Mouse (Mus musculus): ENCODE measurements around the gene Dnajc16. TPM values are rescaled to one million over a fixed set of nuclear protein-coding genes. Genes with fewer than 3 reads are reported as not detected.

Gene Dnajc16
- total and polyA plus RNA-seq, 3 experiments: 3.2 to 6.8 TPM; not detected in 1

DNA sequence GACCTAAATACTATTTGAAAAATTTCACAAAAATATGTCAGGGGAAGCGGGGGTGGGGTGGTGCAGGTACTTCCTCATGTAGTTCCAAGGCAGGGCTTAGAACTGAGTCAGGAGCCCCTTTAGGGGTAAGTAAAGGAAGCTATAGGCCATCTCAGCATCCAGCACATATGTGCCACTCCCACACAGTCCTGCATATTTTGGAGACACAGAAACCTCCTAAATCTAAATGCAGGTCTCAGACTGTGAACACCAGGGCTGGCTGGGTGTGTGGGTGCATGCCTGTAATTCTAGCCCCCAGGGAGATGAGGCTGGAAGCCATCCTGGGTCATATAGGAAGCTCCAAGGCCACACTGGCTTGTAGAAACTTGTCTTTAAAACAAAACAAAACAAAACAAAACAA lies 79.5 kb downstream of the Dnajc16 start:
- Histone ChIP-seq H3K9ac (ENCODE audit: control insufficient read depth, low read depth, low read length, poor library complexity, severe bottlenecking) (no peak overlapping the region), H3K4me3 (ENCODE audit: control insufficient read depth in 1 of 2, insufficient read depth in 1 of 2, low read depth in 2 of 2, low read length in 2 of 2) (no peak overlapping the region), H3K79me2 (ENCODE audit: control insufficient read depth, insufficient read depth, low read length, poor library complexity) (peaks cover 22% of the 10 kb centered on the region), H3K27me3 (ENCODE audit: control insufficient read depth in 1 of 2, insufficient read depth in 2 of 2, low read length in 2 of 2) (no peaks in the 10 kb centered on the region), H3K27ac (ENCODE audit: control insufficient read depth, low read depth, low read length) (no peak overlapping the region), H3K9me3 (replicated peaks; ENCODE audit: insufficient read depth, low read length) (no peaks in the 10 kb centered on the region), H3K36me3 (ENCODE audit: control insufficient read depth in 1 of 2, insufficient read depth in 2 of 2, low read length in 2 of 2) (peaks cover 18 to 31% of the 10 kb centered on the region in 2 experiments), H3K4me1 (ENCODE audit: control insufficient read depth in 1 of 2, insufficient read depth in 2 of 2, low read length in 2 of 2) (peaks cover 16 to 21% of the 10 kb centered on the region in 2 experiments)
- TF ChIP-seq POLR2AphosphoS5 (IDR thresholded peaks at IDR 0.05; ENCODE audit: borderline replicate concordance, low read depth, low read length) (no peak), NELFE (IDR thresholded peaks at IDR 0.05; ENCODE audit: low read depth, low read length) (no peak), ZKSCAN1 (IDR thresholded peaks at IDR 0.05; ENCODE audit: low read depth, low read length) (no peak), MYB (IDR thresholded peaks at IDR 0.05; ENCODE audit: low read depth, low read length) (no peak), POLR2AphosphoS2 (IDR thresholded peaks at IDR 0.05; ENCODE audit: low read length) (no peak), ZC3H11A (IDR thresholded peaks at IDR 0.05; ENCODE audit: low read depth, low read length) (no peak), USF1 (IDR thresholded peaks at IDR 0.05; ENCODE audit: low read depth, low read length) (no peak), MEF2A (IDR thresholded peaks at IDR 0.05; ENCODE audit: extremely low read depth, insufficient replicate concordance, low read depth, low read length, poor library complexity, severe bottlenecking) (no peak), USF2 (IDR thresholded peaks at IDR 0.05; ENCODE audit: borderline replicate concordance in 1 of 2, insufficient read depth in 1 of 2, low read depth in 1 of 2, low read length in 2 of 2) (no peak), SMC3 (IDR thresholded peaks at IDR 0.05; ENCODE audit: low read depth, low read length) (no peak), TBP (IDR thresholded peaks at IDR 0.05; ENCODE audit: low read depth, low read length) (no peak), EP300 (IDR thresholded peaks at IDR 0.05; ENCODE audit: low read depth in 1 of 2, low read length in 2 of 2) (no peak), RAD21 (IDR thresholded peaks at IDR 0.05; ENCODE audit: low read depth, low read length) (no peak)
- no peak for DNase-seq (ENCODE audit: low read depth, low spot score)

Other genes with a start within 250 kb of the Dnajc16 start
- gene Fblim1, start 184.8 kb downstream of the Dnajc16 start, total RNA-seq (2012; rRNA removed): not detected in 2 replicates
- not detected for gene Fblim1, start 184.8 kb downstream of the Dnajc16 start, polyA plus RNA-seq (2012; ENCODE audit: insufficient read depth in 1 of 2, insufficient read length in 2 of 2, low read depth in 1 of 2, low replicate concordance in 2 of 2, missing spikeins in 1 of 2)
- not detected in 2 replicates for gene Tmem82, start 172.3 kb downstream of the Dnajc16 start, total RNA-seq (2012; rRNA removed)
- under 1 TPM in 1 of 2 experiments, not detected in 1; 0.21 TPM for gene Tmem82, start 172.3 kb downstream of the Dnajc16 start, polyA plus RNA-seq (2012; ENCODE audit: insufficient read depth in 1 of 2, insufficient read length in 2 of 2, low read depth in 1 of 2, low replicate concordance in 2 of 2, missing spikeins in 1 of 2)
- gene Slc25a34, start 167.1 kb downstream of the Dnajc16 start, total RNA-seq (2012; rRNA removed): not detected in 2 replicates
- under 1 TPM in 1 of 2 experiments, not detected in 1; 0.10 TPM for gene Slc25a34, start 167.1 kb downstream of the Dnajc16 start, polyA plus RNA-seq (2012; ENCODE audit: insufficient read depth in 1 of 2, insufficient read length in 2 of 2, low read depth in 1 of 2, low replicate concordance in 2 of 2, missing spikeins in 1 of 2)
- 4.8 and 6.5 TPM in 2 replicates for gene Plekhm2, start 126.0 kb downstream of the Dnajc16 start, total RNA-seq (2012; rRNA removed)
- gene Plekhm2, start 126.0 kb downstream of the Dnajc16 start, polyA plus RNA-seq (2012; ENCODE audit: insufficient read depth in 1 of 2, insufficient read length in 2 of 2, low read depth in 1 of 2, low replicate concordance in 2 of 2, missing spikeins in 1 of 2): 10 to 100 TPM in 1 of 2 experiments, not detected in 1; 15.4 TPM
- gene Rsc1a1, start 105.3 kb downstream of the Dnajc16 start, total RNA-seq (2012; rRNA removed): 7.7 and 8.8 TPM in 2 replicates
- not detected for gene Rsc1a1, start 105.3 kb downstream of the Dnajc16 start, polyA plus RNA-seq (2012; ENCODE audit: insufficient read depth in 1 of 2, insufficient read length in 2 of 2, low read depth in 1 of 2, low replicate concordance in 2 of 2, missing spikeins in 1 of 2)
- 37.6 and 40.7 TPM in 2 replicates for gene Ddi2, start 67.5 kb downstream of the Dnajc16 start, total RNA-seq (2012; rRNA removed)
- 10 to 100 TPM in 1 of 2 experiments, not detected in 1; 42.8 TPM for gene Ddi2, start 67.5 kb downstream of the Dnajc16 start, polyA plus RNA-seq (2012; ENCODE audit: insufficient read depth in 1 of 2, insufficient read length in 2 of 2, low read depth in 1 of 2, low replicate concordance in 2 of 2, missing spikeins in 1 of 2)
- gene Agmat, start 44.3 kb downstream of the Dnajc16 start, total RNA-seq (2012; rRNA removed): 0.12 TPM in 1 of 2 replicates, not detected in the other
- gene Agmat, start 44.3 kb downstream of the Dnajc16 start, polyA plus RNA-seq (2012; ENCODE audit: insufficient read depth in 1 of 2, insufficient read length in 2 of 2, low read depth in 1 of 2, low replicate concordance in 2 of 2, missing spikeins in 1 of 2): under 1 TPM in 1 of 2 experiments, not detected in 1; 0.07 TPM
- 2.8 and 3.8 TPM in 2 replicates for gene Casp9, start 2.7 kb upstream of the Dnajc16 start, total RNA-seq (2012; rRNA removed)
- 1 to 10 TPM in 1 of 2 experiments, not detected in 1; 6.4 TPM for gene Casp9, start 2.7 kb upstream of the Dnajc16 start, polyA plus RNA-seq (2012; ENCODE audit: insufficient read depth in 1 of 2, insufficient read length in 2 of 2, low read depth in 1 of 2, low replicate concordance in 2 of 2, missing spikeins in 1 of 2)
- gene Cela2a, start 35.2 kb upstream of the Dnajc16 start, total RNA-seq (2012; rRNA removed): not detected in 2 replicates
- not detected for gene Cela2a, start 35.2 kb upstream of the Dnajc16 start, polyA plus RNA-seq (2012; ENCODE audit: insufficient read depth in 1 of 2, insufficient read length in 2 of 2, low read depth in 1 of 2, low replicate concordance in 2 of 2, missing spikeins in 1 of 2)
- not detected in 2 replicates for gene Ctrc, start 55.4 kb upstream of the Dnajc16 start, total RNA-seq (2012; rRNA removed)
- gene Ctrc, start 55.4 kb upstream of the Dnajc16 start, polyA plus RNA-seq (2012; ENCODE audit: insufficient read depth in 1 of 2, insufficient read length in 2 of 2, low read depth in 1 of 2, low replicate concordance in 2 of 2, missing spikeins in 1 of 2): not detected
- gene Efhd2, start 84.0 kb upstream of the Dnajc16 start, total RNA-seq (2012; rRNA removed): 29.8 and 32.4 TPM in 2 replicates
- 10 to 100 TPM in 1 of 2 experiments, not detected in 1; 79.1 TPM for gene Efhd2, start 84.0 kb upstream of the Dnajc16 start, polyA plus RNA-seq (2012; ENCODE audit: insufficient read depth in 1 of 2, insufficient read length in 2 of 2, low read depth in 1 of 2, low replicate concordance in 2 of 2, missing spikeins in 1 of 2)
- not detected in 2 replicates for gene Fhad1, start 224.2 kb upstream of the Dnajc16 start, total RNA-seq (2012; rRNA removed)
- not detected for gene Fhad1, start 224.2 kb upstream of the Dnajc16 start, polyA plus RNA-seq (2012; ENCODE audit: insufficient read depth in 1 of 2, insufficient read length in 2 of 2, low read depth in 1 of 2, low replicate concordance in 2 of 2, missing spikeins in 1 of 2)

All from MEL (cell line).